Mouse (Mus musculus) ovary, adult 18-20 months (tissue): Measurements from ENCODE around the gene Hcfc1r1.

Experiments used
- DNase-seq: peaks from one replicate; pipeline ENCODE4 v3.0.0; 2022; ENCODE audit warnings: low spot score, mixed read lengths

Hcfc1r1 gene

GRCm38 (mm10) chr17:23675564-23676281 lies 2.3 kb downstream of the Hcfc1r1 start:
- peak; percentile 58 for DNase-seq

GRCm38 (mm10) chr17:23676473-23677031 lies 3.2 kb downstream of the Hcfc1r1 start:
- DNase-seq, result no peak

- peak; percentile 76 for DNase-seq
Observed at GRCm38 (mm10) chr17:23677236-23677679, 3.9 kb downstream of the Hcfc1r1 start, which contains the start of gene Tnfrsf12a. Gene Tnfrsf12a, minus strand, starts transcription at chr17:23677468.

GRCm38 (mm10) chr17:23679127-23679835 lies 5.9 kb downstream of the Hcfc1r1 start, which contains the start of gene Cldn6:
Gene Cldn6, plus strand, starts transcription at chr17:23679249.
- DNase-seq, result no peak

GRCm38 (mm10) chr17:23680336-23680735 lies 6.9 kb downstream of the Hcfc1r1 start:
- DNase-seq, result no peak

GRCm38 (mm10) chr17:23681086-23681485 lies 7.7 kb downstream of the Hcfc1r1 start:
- no peak for DNase-seq

GRCm38 (mm10) chr17:23682092-23682491 lies 8.7 kb downstream of the Hcfc1r1 start:
- DNase-seq, result no peak

GRCm38 (mm10) chr17:23682530-23682929 lies 9.1 kb downstream of the Hcfc1r1 start:
- DNase-seq, result no peak

- DNase-seq, result no peak
Observed at GRCm38 (mm10) chr17:23683226-23683625, 9.8 kb downstream of the Hcfc1r1 start.

GRCm38 (mm10) chr17:23683856-23684672 lies 10.7 kb downstream of the Hcfc1r1 start, which contains the start of gene Cldn9:
Gene Cldn9, minus strand, starts transcription at chr17:23684026.
- DNase-seq, result no peak

GRCm38 (mm10) chr17:23694491-23694890 lies 21.1 kb downstream of the Hcfc1r1 start:
- no peak for DNase-seq

GRCm38 (mm10) chr17:23695801-23696200 lies 22.4 kb downstream of the Hcfc1r1 start:
- DNase-seq, result no peak

GRCm38 (mm10) chr17:23699131-23700077 lies 26.0 kb downstream of the Hcfc1r1 start:
- no peak for DNase-seq

GRCm38 (mm10) chr17:23700079-23700478 lies 26.7 kb downstream of the Hcfc1r1 start:
- DNase-seq, result peak; percentile 86

GRCm38 (mm10) chr17:23703301-23703700 lies 29.9 kb downstream of the Hcfc1r1 start:
- no peak for DNase-seq

- DNase-seq, result no peak
Observed at GRCm38 (mm10) chr17:23704741-23705140, 31.3 kb downstream of the Hcfc1r1 start.

- DNase-seq, result no peak
Observed at GRCm38 (mm10) chr17:23705525-23706104, 32.2 kb downstream of the Hcfc1r1 start.

GRCm38 (mm10) chr17:23706212-23706611 lies 32.8 kb downstream of the Hcfc1r1 start:
- no peak for DNase-seq

GRCm38 (mm10) chr17:23717003-23717402 lies 43.6 kb downstream of the Hcfc1r1 start:
- DNase-seq, result no peak

GRCm38 (mm10) chr17:23719455-23719854 lies 46.1 kb downstream of the Hcfc1r1 start:
- DNase-seq, result no peak
